Mouse (Mus musculus) brain, embryonic 14.5 days (tissue): ENCODE data around the gene Spata5.

Experiments
- CTCF ChIP-seq: fragments of 200-500 bp; IDR thresholded peaks from 2 replicates; pipeline ENCODE4 v1.5.1; 2012; ENCODE audit warnings: inconsistent platforms, mild to moderate bottlenecking, moderate library complexity, borderline replicate concordance; ENCODE audit not compliant: insufficient read depth, insufficient read length; ENCODE audit errors: extremely low read depth
- POLR2A ChIP-seq: fragments of 200-500 bp; IDR thresholded peaks from 2 replicates; pipeline ENCODE4 v1.6.1; 2012; ENCODE audit warnings: mild to moderate bottlenecking, inconsistent platforms, borderline replicate concordance; ENCODE audit not compliant: poor library complexity, insufficient read depth, insufficient read length, severe bottlenecking; ENCODE audit errors: extremely low read depth

GRCm38 (mm10) chr3:37398661-37399395, 20.9 kb upstream of the Spata5 start:
- TF ChIP-seq CTCF: no peak
- TF ChIP-seq POLR2A: no peak
